Mouse (Mus musculus) liver, adult (tissue): ENCODE data around the gene Pex10.

Experiments used
- GATA4 ChIP-seq: IDR thresholded peaks from 2 replicates; pipeline ENCODE4 v1.6.1; 2014; ENCODE audit warnings: mild to moderate bottlenecking, low read length; ENCODE audit not compliant: insufficient replicate concordance

The Pex10 gene

DNA sequence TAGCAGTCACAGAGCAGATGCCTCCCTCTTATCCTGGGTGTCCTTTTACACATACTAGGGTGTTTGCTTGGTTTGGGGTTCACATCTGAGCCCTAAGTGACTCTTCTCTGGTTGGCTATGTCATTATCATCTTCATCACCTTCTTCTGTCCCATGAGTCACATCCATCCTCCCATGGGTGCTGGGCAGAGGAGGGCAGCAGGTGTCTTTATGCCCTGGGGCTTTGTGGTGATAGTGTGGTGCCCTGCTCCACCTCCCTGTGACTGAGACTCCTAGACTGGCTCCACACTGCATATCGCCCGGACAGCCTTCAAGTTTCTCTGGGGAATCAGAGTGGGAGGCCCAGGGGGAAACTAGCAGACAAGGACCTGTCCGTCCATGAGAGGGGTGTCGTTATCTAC is 31.8 kb downstream of the Pex10 start:
- no peak for TF ChIP-seq GATA4

DNA sequence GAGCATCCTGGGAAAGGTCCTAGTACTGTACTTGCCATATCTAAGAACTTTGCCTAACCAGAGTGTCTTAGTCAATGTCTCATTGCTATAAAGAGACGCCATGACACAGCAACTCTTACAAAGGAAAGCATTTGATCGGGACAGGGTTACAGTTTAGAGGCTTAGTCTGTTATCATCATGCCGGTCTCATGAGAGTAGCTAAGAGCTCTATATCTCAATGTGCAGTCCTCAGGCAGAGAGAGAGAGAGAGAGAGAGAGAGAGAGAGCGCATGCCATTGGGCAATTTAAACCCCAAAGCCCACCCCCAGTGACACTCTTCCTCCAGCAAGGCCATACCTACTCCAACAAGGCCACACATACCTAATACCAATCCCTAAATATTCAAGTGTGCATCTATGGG is 41.1 kb downstream of the Pex10 start:
- no peak for TF ChIP-seq GATA4

DNA sequence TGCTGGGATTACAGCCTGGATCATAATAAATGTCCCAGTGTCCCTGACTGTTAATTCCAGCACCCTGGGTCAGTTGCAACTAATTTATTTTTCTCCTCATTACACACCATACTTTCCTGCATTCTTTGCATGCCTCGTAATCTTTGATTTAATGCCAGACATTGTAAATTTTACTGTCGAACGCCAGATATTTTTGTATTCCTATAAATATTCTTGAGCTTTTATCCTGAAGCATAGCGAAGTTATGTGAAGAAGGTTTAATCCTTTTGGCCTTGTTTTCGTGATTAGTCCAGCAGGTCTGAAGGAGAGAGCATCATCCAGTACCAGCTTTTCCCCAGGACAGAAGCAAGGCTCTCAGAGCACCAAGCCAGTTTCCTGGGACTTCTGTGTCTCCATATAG is 42.7 kb downstream of the Pex10 start:
- TF ChIP-seq GATA4, result no peak

DNA sequence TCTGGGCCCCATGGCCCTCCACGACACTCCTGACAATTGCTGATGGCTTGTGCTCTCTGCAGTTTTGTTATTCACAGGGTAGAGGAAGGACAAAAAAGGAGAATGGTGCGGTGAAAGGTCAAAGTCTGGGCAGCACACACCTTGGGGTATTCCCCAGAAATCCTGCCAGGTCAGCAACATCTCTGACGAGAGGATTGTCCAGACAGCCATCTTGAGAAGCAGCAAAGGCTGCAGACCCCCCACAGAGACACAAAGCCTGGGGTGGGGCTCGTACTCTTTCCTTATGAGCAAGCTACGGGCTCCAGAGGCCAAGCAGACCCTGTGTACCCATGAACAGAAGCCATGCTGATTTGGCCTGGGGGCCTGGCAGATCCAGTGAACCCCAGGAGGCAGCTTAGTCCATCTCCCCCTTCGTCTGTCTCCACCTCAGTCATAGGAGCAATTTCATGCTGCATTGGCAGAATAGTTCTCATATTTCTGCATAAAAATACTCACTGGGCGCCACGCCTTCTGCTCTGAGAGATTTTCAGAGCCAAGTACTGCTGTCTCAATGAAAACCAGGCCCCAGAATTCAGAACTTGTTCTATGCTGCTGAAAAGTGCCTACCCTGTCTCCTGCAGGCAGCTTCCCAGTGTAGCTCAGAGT is 47.1 kb downstream of the Pex10 start:
- no peak for TF ChIP-seq GATA4

DNA sequence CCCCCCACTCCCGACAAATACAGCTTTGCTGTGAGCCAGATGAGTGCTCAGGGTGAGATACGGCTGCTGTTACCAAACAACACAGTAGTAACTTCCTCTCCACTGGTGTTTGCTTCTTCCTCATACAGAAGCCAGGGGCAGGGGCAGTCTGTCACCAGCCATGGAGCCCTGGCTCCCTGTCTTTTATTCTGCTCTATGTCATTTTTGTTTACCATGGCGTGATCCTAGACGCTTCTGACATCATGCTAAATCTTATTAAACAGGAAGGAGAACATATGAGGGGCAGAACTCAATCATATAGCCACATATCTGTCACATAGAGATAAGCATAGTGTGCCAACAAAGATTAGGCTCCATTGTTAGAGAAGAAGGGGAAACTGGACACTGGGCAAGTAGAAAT is 49.8 kb downstream of the Pex10 start:
- no peak for TF ChIP-seq GATA4

DNA sequence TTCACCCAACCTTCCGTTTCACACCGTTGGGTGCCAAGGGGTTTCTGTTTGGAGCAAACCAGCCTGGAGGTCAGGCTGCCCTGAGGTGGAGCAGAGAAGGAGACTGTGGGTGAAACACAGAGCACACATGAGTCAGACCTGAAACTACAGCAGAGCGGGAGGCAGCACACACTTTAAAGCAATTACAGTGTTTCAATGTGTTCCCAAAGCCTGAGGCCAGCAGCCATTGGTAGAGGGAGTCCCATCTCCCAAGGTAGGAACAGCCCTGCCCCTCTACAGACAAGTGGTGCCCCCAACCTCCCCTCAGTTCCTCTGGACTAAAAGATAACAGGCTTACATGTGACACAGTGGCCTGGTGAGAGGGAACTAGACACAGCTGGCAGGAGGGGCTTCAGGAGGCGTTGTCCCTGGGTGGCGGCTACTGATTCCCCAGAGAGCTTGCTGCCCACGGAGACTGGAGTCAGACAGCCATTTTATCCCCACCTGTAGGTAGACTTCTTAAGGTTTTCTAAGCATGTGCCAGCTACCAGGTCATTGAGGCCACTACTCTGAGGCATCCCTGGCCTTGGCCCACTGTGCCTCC is 50.7 kb downstream of the Pex10 start:
- no peak for TF ChIP-seq GATA4

DNA sequence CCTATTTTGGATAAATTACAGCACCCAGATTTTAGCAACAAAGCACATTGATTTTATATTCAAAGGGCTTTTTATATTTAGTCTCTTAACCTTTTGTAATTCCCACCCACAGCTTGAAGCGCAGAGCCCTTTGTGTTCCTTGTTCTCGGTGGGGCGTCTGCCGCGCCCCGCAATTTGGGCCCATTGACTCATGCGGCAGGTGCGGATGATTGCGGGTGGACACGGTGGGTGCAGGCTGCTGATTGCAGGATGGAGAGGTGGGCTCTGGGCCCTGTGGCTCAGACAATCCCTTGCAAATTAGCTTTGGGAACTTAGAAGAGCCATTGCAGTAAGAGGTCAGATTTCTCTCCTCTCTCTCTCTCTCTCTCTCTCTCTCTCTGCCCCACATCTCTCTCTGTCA is 51.5 kb downstream of the Pex10 start:
- no peak for TF ChIP-seq GATA4

DNA sequence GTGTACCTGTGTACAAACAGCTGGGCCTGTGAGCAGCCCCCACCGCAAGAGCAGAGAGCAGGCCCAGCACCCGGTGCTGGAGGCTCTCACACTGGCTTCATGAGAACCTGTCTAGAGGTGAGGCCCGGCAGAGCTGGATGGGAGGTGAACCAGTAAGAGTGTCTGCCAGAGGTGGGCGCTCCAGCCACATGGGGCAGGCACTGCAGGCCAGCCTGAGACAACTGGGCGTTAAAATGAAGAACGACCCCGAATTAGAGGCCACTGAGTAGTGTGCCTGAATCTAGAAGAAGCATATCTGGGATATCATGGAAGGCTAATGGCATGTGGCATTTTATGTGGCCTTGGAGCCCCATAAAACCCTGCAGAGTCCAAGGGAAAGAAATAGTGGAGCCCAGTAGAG is 53.2 kb downstream of the Pex10 start:
- TF ChIP-seq GATA4, result no peak

DNA sequence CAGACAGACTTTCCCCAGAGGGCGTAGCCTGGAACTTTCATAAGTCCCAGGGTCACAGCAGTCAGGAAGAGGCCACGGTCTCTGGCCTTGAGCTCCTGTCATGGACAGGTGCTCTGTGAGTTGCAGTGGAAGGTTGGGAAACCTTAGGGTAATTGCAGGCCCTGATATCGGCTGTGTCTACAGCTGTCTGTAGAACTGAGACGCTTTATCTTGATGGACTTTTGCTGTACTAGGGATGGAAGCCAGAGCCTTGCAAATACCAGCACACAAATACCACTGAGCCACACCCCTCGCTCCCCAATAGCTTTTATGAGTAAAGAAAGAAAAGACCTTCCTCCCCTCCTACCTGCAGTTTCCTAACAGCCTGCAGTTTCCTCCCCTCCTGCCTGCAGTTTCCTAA is 53.8 kb downstream of the Pex10 start:
- peak; percentile 99 for TF ChIP-seq GATA4

DNA sequence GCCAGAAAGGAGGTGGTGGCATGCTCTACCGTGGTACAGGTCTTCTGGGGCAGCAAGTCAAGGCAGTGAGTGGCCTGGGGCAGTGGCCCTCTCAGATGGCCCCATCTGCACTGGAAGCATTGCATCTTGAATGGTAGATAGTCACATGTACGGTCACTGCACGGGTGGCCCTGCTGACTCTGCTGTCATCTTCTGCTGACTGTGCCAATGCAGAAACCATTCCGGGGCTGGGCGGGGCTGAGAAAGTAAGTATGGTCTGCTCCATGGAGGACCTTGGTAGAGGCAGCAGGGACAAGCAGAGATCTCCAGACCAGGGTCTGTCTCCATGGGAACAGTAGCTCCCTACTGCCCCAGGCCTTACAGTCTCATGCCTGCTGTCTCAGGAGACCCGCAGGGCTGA is 54.4 kb downstream of the Pex10 start:
- no peak for TF ChIP-seq GATA4
